ENCODE assay signal across 14 mouse cellular contexts in genomic region chr13:54746896-54747295, GRCm38 (mm10). TPM values are rescaled to one million over a fixed set of nuclear protein-coding genes. Genes with fewer than 3 reads are reported as not detected.
DNase-seq lines count a peak whose midpoint lies in the region; ATAC-seq and TF ChIP-seq lines count a peak whose summit lies in the region.
"Had no signal": no experiment of that assay in that cellular context is flagged by ENCODE, and none has a peak within 500 bp of the region (broad histone marks: within the 10 kb centered on the region; RNA-seq: fewer than 3 reads in every experiment).

No protein-coding gene starts in this region.

- no peak overlapping the region for H3K27ac ChIP-seq in hindbrain, embryonic 12.5 days
- H3K27ac ChIP-seq in hindbrain, embryonic 11.5 days (ENCODE audit: low read depth, low read length), result no peak overlapping the region
- no peak overlapping the region for H3K27ac ChIP-seq in midbrain, embryonic 14.5 days (replicated peaks; ENCODE audit: low read depth, low read length)
- H3K27ac ChIP-seq in intestine, postnatal 0 days (ENCODE audit: low read depth, low read length), result no peak overlapping the region
- H3K27ac ChIP-seq: kidney, embryonic 15.5 days; limb, embryonic 12.5 days had no signal

- no peak overlapping the region for H3K9ac ChIP-seq in hindbrain, embryonic 12.5 days
- no peak overlapping the region for H3K9ac ChIP-seq in hindbrain, embryonic 11.5 days (ENCODE audit: low read depth, low read length)
- no peak overlapping the region for H3K9ac ChIP-seq in midbrain, embryonic 14.5 days (replicated peaks; ENCODE audit: low read length)
- no peak overlapping the region for H3K9ac ChIP-seq in intestine, postnatal 0 days (ENCODE audit: low read depth, low read length)
- H3K9ac ChIP-seq: kidney, embryonic 15.5 days; limb, embryonic 12.5 days had no signal

- no peak for TF ChIP-seq CTCF in intestine, postnatal 0 days (IDR thresholded peaks at IDR 0.05; ENCODE audit: low read depth)

- H3K4me3 ChIP-seq in hindbrain, embryonic 12.5 days, result no peak overlapping the region
- no peak overlapping the region for H3K4me3 ChIP-seq in hindbrain, embryonic 11.5 days (ENCODE audit: low read depth, low read length)
- H3K4me3 ChIP-seq in midbrain, embryonic 14.5 days (replicated peaks; ENCODE audit: low read depth, low read length), result peak overlapping the region; percentile 61; the same call in 1 of the 2 replicates
- H3K4me3 ChIP-seq in intestine, postnatal 0 days (ENCODE audit: low read depth, low read length), result no peak overlapping the region
- H3K4me3 ChIP-seq: kidney, embryonic 15.5 days; limb, embryonic 12.5 days had no signal

- H3K27me3 ChIP-seq in hindbrain, embryonic 12.5 days, result peaks cover 24% of the 10 kb centered on the region
- peaks cover 5% of the 10 kb centered on the region; the same call in 1 of the 2 replicates for H3K27me3 ChIP-seq in hindbrain, embryonic 11.5 days (ENCODE audit: control insufficient read depth, insufficient read depth, low read length)
- 0 out of 2 replicates have a peak, but pooled peaks cover 8% of the 10 kb centered on the region for H3K27me3 ChIP-seq in midbrain, embryonic 14.5 days (ENCODE audit: control insufficient read depth, insufficient read depth, low read length)
- peaks cover 42% of the 10 kb centered on the region for H3K27me3 ChIP-seq in intestine, postnatal 0 days (replicated peaks; ENCODE audit: control insufficient read depth, insufficient read depth, low read length)

- peaks cover 42% of the 10 kb centered on the region for H3K4me1 ChIP-seq in hindbrain, embryonic 12.5 days
- H3K4me1 ChIP-seq in hindbrain, embryonic 11.5 days (replicated peaks; ENCODE audit: control insufficient read depth, insufficient read depth, low read length), result peaks cover 3% of the 10 kb centered on the region; the same call in 1 of the 2 replicates
- H3K4me1 ChIP-seq in midbrain, embryonic 14.5 days (ENCODE audit: control insufficient read depth, insufficient read depth, low read length), result peaks cover 38% of the 10 kb centered on the region
- peaks cover 4% of the 10 kb centered on the region for H3K4me1 ChIP-seq in intestine, postnatal 0 days (replicated peaks; ENCODE audit: control insufficient read depth, insufficient read depth, low read length)

- H3K9me3 ChIP-seq in hindbrain, embryonic 12.5 days (replicated peaks), result no peaks in the 10 kb centered on the region
- H3K9me3 ChIP-seq in hindbrain, embryonic 11.5 days (ENCODE audit: control insufficient read depth, low read length), result no peaks in the 10 kb centered on the region
- H3K9me3 ChIP-seq in midbrain, embryonic 14.5 days (ENCODE audit: control insufficient read depth, low read length), result no peaks in the 10 kb centered on the region
- no peaks in the 10 kb centered on the region for H3K9me3 ChIP-seq in intestine, postnatal 0 days (ENCODE audit: control insufficient read depth)
- H3K9me3 ChIP-seq: kidney, embryonic 15.5 days; limb, embryonic 12.5 days had no signal

- H3K36me3 ChIP-seq in hindbrain, embryonic 12.5 days, result no peaks in the 10 kb centered on the region
- no peaks in the 10 kb centered on the region for H3K36me3 ChIP-seq in hindbrain, embryonic 11.5 days (ENCODE audit: control insufficient read depth, insufficient read depth, low read length)
- H3K36me3 ChIP-seq in midbrain, embryonic 14.5 days (ENCODE audit: control insufficient read depth, insufficient read depth, low read length), result peaks cover 13% of the 10 kb centered on the region
- H3K36me3 ChIP-seq in intestine, postnatal 0 days (ENCODE audit: control insufficient read depth, insufficient read depth), result no peaks in the 10 kb centered on the region
- H3K36me3 ChIP-seq: kidney, embryonic 15.5 days; limb, embryonic 12.5 days had no signal

- WGBS in hindbrain, embryonic 12.5 days, result 40% methylated on average over 10 of the region's 10 CpGs
- WGBS in hindbrain, embryonic 11.5 days, result 44% methylated on average over 10 of the region's 10 CpGs
- 33% methylated on average over 10 of the region's 10 CpGs for WGBS in midbrain, embryonic 14.5 days
- 36% methylated on average over 10 of the region's 10 CpGs for WGBS in intestine, postnatal 0 days

- DNase-seq in hindbrain, embryonic 11.5 days (ENCODE audit: low spot score), result no peak
- DNase-seq in brain, adult 2 months (ENCODE audit: low read depth, low spot score), result peak; percentile 92
- DNase-seq in cerebellum, postnatal 25 days, result peak; percentile 82 to 87
- DNase-seq in midbrain, embryonic 14.5 days, result peak; percentile 21
- no peak for DNase-seq in adrenal gland, adult (ENCODE audit: inconsistent age in 2 of 2, low spot score in 1 of 2)
- DNase-seq in lung, adult 18-20 months, result no peak
- DNase-seq: adrenal gland, postnatal 25 days; layer of hippocampus, adult 9-11 months; thymus, adult 2 months had no signal

- H3K4me2 ChIP-seq in hindbrain, embryonic 12.5 days (replicated peaks), result peak overlapping the region; percentile 74
- H3K4me2 ChIP-seq in hindbrain, embryonic 11.5 days (replicated peaks; ENCODE audit: low read depth, low read length), result no peak overlapping the region
- peak overlapping the region; percentile 77 for H3K4me2 ChIP-seq in midbrain, embryonic 14.5 days (ENCODE audit: low read length)
- no peak overlapping the region for H3K4me2 ChIP-seq in intestine, postnatal 0 days (replicated peaks; ENCODE audit: low read depth)
- H3K4me2 ChIP-seq: kidney, embryonic 15.5 days; limb, embryonic 12.5 days had no signal

- no peak for ATAC-seq in hindbrain, embryonic 12.5 days (ENCODE audit: low FRiP score)
- ATAC-seq in hindbrain, embryonic 11.5 days (ENCODE audit: low FRiP score), result no peak
- ATAC-seq in midbrain, embryonic 14.5 days (ENCODE audit: low FRiP score, low TSS enrichment), result no peak
- no peak for ATAC-seq in intestine, postnatal 0 days

RNA-seq across cellular contexts. Expression of gene Gprin1, which starts 2.8 kb away (rescaled TPM):
- polyA plus RNA-seq in hindbrain, embryonic 12.5 days (2016; fragmentation: Nextera tagmentation; extraction: Ambion mirVana), result 26.0 and 30.7 TPM in 2 replicates
- 7.5 and 11.2 TPM in 2 replicates for polyA plus RNA-seq in hindbrain, embryonic 11.5 days (2014; fragmentation: Nextera tagmentation; extraction: Ambion mirVana)
- polyA plus RNA-seq in midbrain, embryonic 14.5 days (2014; fragmentation: Nextera tagmentation; extraction: Ambion mirVana), result 19.1 and 29.4 TPM in 2 replicates
- 0.50 and 0.59 TPM in 2 replicates for polyA plus RNA-seq in intestine, postnatal 0 days (2015; fragmentation: Nextera tagmentation; extraction: Ambion mirVana)
- polyA plus RNA-seq: liver, embryonic 16.5 days had no signal

RNA-seq across cellular contexts. Expression of gene Sncb, which starts 19.5 kb away (rescaled TPM):
- 2.5 and 2.9 TPM in 2 replicates for polyA plus RNA-seq in hindbrain, embryonic 12.5 days (2016; fragmentation: Nextera tagmentation; extraction: Ambion mirVana)
- 2.3 and 2.5 TPM in 2 replicates for polyA plus RNA-seq in hindbrain, embryonic 11.5 days (2014; fragmentation: Nextera tagmentation; extraction: Ambion mirVana)
- polyA plus RNA-seq in midbrain, embryonic 14.5 days (2014; fragmentation: Nextera tagmentation; extraction: Ambion mirVana), result 37.5 and 53.7 TPM in 2 replicates
- polyA plus RNA-seq in intestine, postnatal 0 days (2015; fragmentation: Nextera tagmentation; extraction: Ambion mirVana), result 0.22 and 0.37 TPM in 2 replicates
- polyA plus RNA-seq: limb, embryonic 12.5 days; liver, embryonic 16.5 days had no signal

RNA-seq across cellular contexts. Expression of gene Eif4e1b, which starts 36.9 kb away (rescaled TPM):
- polyA plus RNA-seq in hindbrain, embryonic 12.5 days (2016; fragmentation: Nextera tagmentation; extraction: Ambion mirVana), result not detected in 2 replicates
- not detected in 2 replicates for polyA plus RNA-seq in hindbrain, embryonic 11.5 days (2014; fragmentation: Nextera tagmentation; extraction: Ambion mirVana)
- not detected in 2 replicates for polyA plus RNA-seq in midbrain, embryonic 14.5 days (2014; fragmentation: Nextera tagmentation; extraction: Ambion mirVana)
- polyA plus RNA-seq in intestine, postnatal 0 days (2015; fragmentation: Nextera tagmentation; extraction: Ambion mirVana), result not detected in 2 replicates
- polyA plus RNA-seq: kidney, embryonic 15.5 days; limb, embryonic 12.5 days; liver, embryonic 16.5 days; thymus, adult 2 months had no signal

RNA-seq across cellular contexts. Expression of gene Tspan17, which starts 42.3 kb away (rescaled TPM):
- polyA plus RNA-seq in hindbrain, embryonic 12.5 days (2016; fragmentation: Nextera tagmentation; extraction: Ambion mirVana), result 30.0 and 35.0 TPM in 2 replicates
- polyA plus RNA-seq in hindbrain, embryonic 11.5 days (2014; fragmentation: Nextera tagmentation; extraction: Ambion mirVana), result 12.0 and 13.2 TPM in 2 replicates
- polyA plus RNA-seq in midbrain, embryonic 14.5 days (2014; fragmentation: Nextera tagmentation; extraction: Ambion mirVana), result 25.5 and 40.2 TPM in 2 replicates
- polyA plus RNA-seq in intestine, postnatal 0 days (2015; fragmentation: Nextera tagmentation; extraction: Ambion mirVana), result 14.8 and 15.2 TPM in 2 replicates

RNA-seq across cellular contexts. Expression of gene Cdhr2, which starts 45.6 kb away (rescaled TPM):
- polyA plus RNA-seq in hindbrain, embryonic 12.5 days (2016; fragmentation: Nextera tagmentation; extraction: Ambion mirVana), result not detected in 2 replicates
- not detected in 2 replicates for polyA plus RNA-seq in hindbrain, embryonic 11.5 days (2014; fragmentation: Nextera tagmentation; extraction: Ambion mirVana)
- 0.22 and 0.23 TPM in 2 replicates for polyA plus RNA-seq in midbrain, embryonic 14.5 days (2014; fragmentation: Nextera tagmentation; extraction: Ambion mirVana)
- 267 and 292 TPM in 2 replicates for polyA plus RNA-seq in intestine, postnatal 0 days (2015; fragmentation: Nextera tagmentation; extraction: Ambion mirVana)

Comparison
In these comparisons a context has a peak if more than half of its experiments do, and no peak if none do; other contexts are left out.
1. H3K4me2 ChIP-seq: peak in hindbrain, embryonic 12.5 days (single experiment) and midbrain, embryonic 14.5 days (single experiment); none in hindbrain, embryonic 11.5 days (single experiment) and intestine, postnatal 0 days (single experiment).
2. DNase-seq: peak in brain, adult 2 months (single experiment), cerebellum, postnatal 25 days (2 of 2) and midbrain, embryonic 14.5 days (single experiment); none in hindbrain, embryonic 11.5 days (single experiment), adrenal gland, adult (0 of 2) and lung, adult 18-20 months (0 of 2).